Mouse (Mus musculus) limb, embryonic 14.5 days (tissue): ENCODE data around the gene Gm11568. TPM values are rescaled to one million over a fixed set of nuclear protein-coding genes. Genes with fewer than 3 reads are reported as not detected.
"Not testable (repeated sequence)": the region's sequence is repeated elsewhere in the genome, so short reads cannot be mapped to it uniquely, and the experiment has no call there.

Experiments used
- ATAC-seq: fragments of 200-750 bp; cut with Nextera tagmentation; 2 replicates; pipeline ENCODE4 v1.8.0; 2017; ENCODE audit warnings: low read depth, moderate number of reproducible peaks, moderate TSS enrichment; ENCODE audit not compliant: low FRiP score
- DNase-seq: peaks from one replicate; pipeline ENCODE4 v3.0.0-alpha.2; 2015; ENCODE audit warnings: low spot score
- H3K27ac ChIP-seq: fragments of 300-500 bp; sonication (generic); replicated peaks from 2 replicates; pipeline ENCODE4 v1.5.1; 2014; ENCODE audit warnings: low read depth, mild to moderate bottlenecking, low read length, moderate library complexity, mixed read lengths
- H3K27me3 ChIP-seq: fragments of 300-500 bp; sonication (generic); 2 replicates; pipeline ENCODE4 v1.6.1; 2014; ENCODE audit warnings: low read length, mixed read lengths; ENCODE audit not compliant: control insufficient read depth, insufficient read depth
- H3K36me3 ChIP-seq: fragments of 300-500 bp; sonication (generic); 2 replicates; pipeline ENCODE4 v1.6.1; 2014; ENCODE audit warnings: mild to moderate bottlenecking, low read length, moderate library complexity, mixed read lengths; ENCODE audit not compliant: control insufficient read depth, insufficient read depth
- H3K4me1 ChIP-seq: fragments of 300-500 bp; sonication (generic); 2 replicates; pipeline ENCODE4 v1.6.1; 2014; ENCODE audit warnings: antibody characterized with exemption, low read length, mixed read lengths; ENCODE audit not compliant: control insufficient read depth, insufficient read depth
- H3K4me2 ChIP-seq: fragments of 300-500 bp; sonication (generic); replicated peaks from 2 replicates; pipeline ENCODE4 v1.6.1; 2014; ENCODE audit warnings: low read depth, mild to moderate bottlenecking, low read length, moderate library complexity; ENCODE audit not compliant: severe bottlenecking
- H3K4me3 ChIP-seq: fragments of 300-500 bp; sonication (generic); replicated peaks from 2 replicates; pipeline ENCODE4 v1.5.1; 2014; ENCODE audit warnings: low read length
- H3K9ac ChIP-seq: fragments of 300-500 bp; sonication (generic); 2 replicates; pipeline ENCODE4 v1.6.1; 2014; ENCODE audit warnings: mild to moderate bottlenecking, low read depth, low read length, moderate library complexity; ENCODE audit not compliant: severe bottlenecking
- H3K9me3 ChIP-seq: fragments of 300-500 bp; sonication (generic); 2 replicates; pipeline ENCODE4 v1.6.1; 2016; ENCODE audit warnings: low read length; ENCODE audit not compliant: control insufficient read depth
- POLR2A ChIP-seq: fragments of 200-500 bp; IDR thresholded peaks from 2 replicates; pipeline ENCODE4 v1.8.0; 2012; ENCODE audit warnings: inconsistent platforms, mild to moderate bottlenecking, moderate library complexity, borderline replicate concordance; ENCODE audit not compliant: insufficient read depth, insufficient read length; ENCODE audit errors: extremely low read depth
- WGBS: fragments of 180-500 bp; shearing (Covaris S2); extraction: QIAGEN DNeasy Blood & Tissue Kit; methylation state at CpG from one replicate; pipeline ENCODE4 v1.1.7; 2014; 5-methylcytosine and 5-hydroxymethylcytosine counted together
- polyA plus RNA-seq, 2 experiments: library from polyadenylated mRNA; depleted of rRNA in 1 of 2; stranded (reverse) in 1 of 2; unstranded in 1 of 2; fragments of >200 nt; fragmentation: Nextera tagmentation in 1 of 2; extraction: Ambion mirVana in 1 of 2; gene quantifications; 2 replicates each; pipeline versions ENCODE4 v1.2.1 to v1.2.3; 2012 to 2014

Gene Gm11568
- polyA plus RNA-seq (2012; rRNA removed) (not detected in 2 replicates), polyA plus RNA-seq (2014; fragmentation: Nextera tagmentation; extraction: Ambion mirVana) (not detected in 2 replicates)

- no peak for TF ChIP-seq POLR2A
- no peak for DNase-seq
- Histone ChIP-seq H3K36me3 (no peaks in the 10 kb centered on the region), H3K4me1 (no peaks in the 10 kb centered on the region), H3K4me3 (no peak within 1 kb of the TSS), H3K9me3 (no peaks in the 10 kb centered on the region), H3K27ac (no peak within 1 kb of the TSS), H3K4me2 (no peak within 1 kb of the TSS), H3K9ac (no peak within 1 kb of the TSS), H3K27me3 (no peaks in the 10 kb centered on the region)
- ATAC-seq: no peak
- WGBS: 73% methylated on average over 2 of the region's 2 CpGs
Measured at GRCm38 (mm10) chr11:99857617-99858016, at the start of gene Gm11568. TSS of gene Gm11568 (plus strand) at chr11:99857917.

DNA sequence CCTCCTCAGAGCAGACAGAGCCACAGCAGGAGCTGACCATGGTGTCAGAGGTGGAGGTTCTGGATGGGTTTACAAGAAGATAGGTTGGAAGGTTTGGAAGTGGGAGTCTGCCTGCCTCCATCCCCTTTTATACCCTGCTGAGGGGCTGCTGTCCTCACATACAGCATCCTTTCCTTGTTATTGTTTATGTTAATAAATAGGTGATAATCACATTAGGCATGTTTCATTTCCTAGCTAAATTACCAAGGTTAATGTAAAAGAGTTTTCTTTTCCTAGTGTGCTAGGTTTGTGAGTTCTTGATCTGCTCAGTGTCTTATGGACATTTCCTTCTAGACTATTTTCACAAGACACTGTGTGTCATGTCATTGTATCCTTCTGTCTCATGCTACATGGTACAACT is 47.9 kb upstream of the Gm11568 start, which contains the start of gene Krtap4-13:
TSS of gene Krtap4-13 (minus strand) at position 101 of the 400 bp plus-strand sequence.
- not testable (repeated sequence) for H3K27me3 ChIP-seq, H3K27ac ChIP-seq, H3K36me3 ChIP-seq, DNase-seq, H3K4me2 ChIP-seq, H3K4me3 ChIP-seq, H3K4me1 ChIP-seq, ATAC-seq, H3K9ac ChIP-seq, H3K9me3 ChIP-seq

GRCm38 (mm10) chr11:99815566-99815965 is 42.2 kb upstream of the Gm11568 start, which contains the start of gene Gm11564:
TSS of gene Gm11564 (minus strand) at chr11:99815666.
- H3K27ac ChIP-seq, H3K4me1 ChIP-seq, H3K9me3 ChIP-seq, DNase-seq, H3K9ac ChIP-seq, H3K4me2 ChIP-seq, H3K4me3 ChIP-seq, H3K36me3 ChIP-seq, ATAC-seq, H3K27me3 ChIP-seq: not testable (repeated sequence)
- WGBS: 84% methylated on average over 2 of the region's 2 CpGs

GRCm38 (mm10) chr11:99837966-99838365 is 19.8 kb upstream of the Gm11568 start, which contains the start of gene 2300003K06Rik:
TSS of gene 2300003K06Rik (minus strand) at chr11:99838066.
- H3K4me1 ChIP-seq: no peaks in the 10 kb centered on the region
- no peaks in the 10 kb centered on the region for H3K27me3 ChIP-seq
- no peak within 1 kb of the TSS for H3K4me3 ChIP-seq
- 75% methylated on average over 1 of the region's 1 CpGs for WGBS
- ATAC-seq (no peak), DNase-seq (no peak)
- no peak within 1 kb of the TSS for H3K9ac ChIP-seq
- no peaks in the 10 kb centered on the region for H3K9me3 ChIP-seq
- no peaks in the 10 kb centered on the region for H3K36me3 ChIP-seq
- no peak within 1 kb of the TSS for H3K27ac ChIP-seq
- no peak for TF ChIP-seq POLR2A
- no peak within 1 kb of the TSS for H3K4me2 ChIP-seq

GRCm38 (mm10) chr11:99842185-99842584 is 15.5 kb upstream of the Gm11568 start:
- no peak for TF ChIP-seq POLR2A
- Histone ChIP-seq H3K27me3 (no peaks in the 10 kb centered on the region), H3K4me1 (no peaks in the 10 kb centered on the region), H3K36me3 (no peaks in the 10 kb centered on the region), H3K4me2 (no peak overlapping the region), H3K9ac (no peak overlapping the region), H3K9me3 (no peaks in the 10 kb centered on the region), H3K27ac (no peak overlapping the region), H3K4me3 (no peak overlapping the region)
- no peak for ATAC-seq
- no peak for DNase-seq
- 39% methylated on average over 1 of the region's 1 CpGs for WGBS

GRCm38 (mm10) chr11:99846746-99847145 is 11.0 kb upstream of the Gm11568 start:
- Histone ChIP-seq H3K4me2 (no peak overlapping the region), H3K27ac (no peak overlapping the region), H3K4me1 (no peaks in the 10 kb centered on the region), H3K9me3 (no peaks in the 10 kb centered on the region), H3K9ac (no peak overlapping the region), H3K4me3 (no peak overlapping the region), H3K36me3 (no peaks in the 10 kb centered on the region), H3K27me3 (no peaks in the 10 kb centered on the region)
- ATAC-seq (no peak), DNase-seq (no peak)
- WGBS: 86% methylated on average over 2 of the region's 2 CpGs
- no peak for TF ChIP-seq POLR2A
